Mouse (Mus musculus) neural tube, embryonic 11.5 days (tissue): Measurements from ENCODE around the gene Morc3. TPM values are rescaled to one million over a fixed set of nuclear protein-coding genes. Genes with fewer than 3 reads are reported as not detected.
"Not testable (repeated sequence)": the region's sequence is repeated elsewhere in the genome, so short reads cannot be mapped to it uniquely, and the experiment has no call there.

Experiments used
- ATAC-seq: fragments of 200-750 bp; cut with Nextera tagmentation; 2 replicates; pipeline ENCODE4 v1.8.0; 2017; ENCODE audit warnings: moderate number of reproducible peaks, mild to moderate bottlenecking, moderate TSS enrichment, moderate library complexity; ENCODE audit not compliant: insufficient read depth, low FRiP score, low TSS enrichment
- DNase-seq: peaks from one replicate; pipeline ENCODE4 v3.0.0-alpha.2; 2015; ENCODE audit warnings: low spot score
- H3K27ac ChIP-seq: fragments of 300-500 bp; sonication (generic); 2 replicates; pipeline ENCODE4 v1.5.1; 2014; ENCODE audit warnings: low read depth, mild to moderate bottlenecking, low read length
- H3K27me3 ChIP-seq: fragments of 300-500 bp; sonication (generic); 2 replicates; pipeline ENCODE4 v1.6.1; 2014; ENCODE audit warnings: mild to moderate bottlenecking, low read length, mixed read lengths; ENCODE audit not compliant: control insufficient read depth, insufficient read depth
- H3K36me3 ChIP-seq: fragments of 300-500 bp; sonication (generic); 2 replicates; pipeline ENCODE4 v1.6.1; 2014; ENCODE audit warnings: mild to moderate bottlenecking, low read length, moderate library complexity, mixed read lengths; ENCODE audit not compliant: control insufficient read depth, insufficient read depth
- H3K4me1 ChIP-seq: fragments of 300-500 bp; sonication (generic); 2 replicates; pipeline ENCODE4 v1.6.1; 2014; ENCODE audit warnings: low read length, mixed read lengths; ENCODE audit not compliant: control insufficient read depth, insufficient read depth
- H3K4me2 ChIP-seq: fragments of 300-500 bp; sonication (generic); 2 replicates; pipeline ENCODE4 v1.6.1; 2014; ENCODE audit warnings: low read depth, mild to moderate bottlenecking, moderate library complexity
- H3K4me3 ChIP-seq: fragments of 300-500 bp; sonication (generic); 2 replicates; pipeline ENCODE4 v1.5.1; 2014; ENCODE audit warnings: low read depth, low read length
- H3K9ac ChIP-seq: fragments of 300-500 bp; sonication (generic); 2 replicates; pipeline ENCODE4 v1.6.1; 2014; ENCODE audit warnings: mild to moderate bottlenecking, low read length
- H3K9me3 ChIP-seq: fragments of 300-500 bp; sonication (generic); 2 replicates; pipeline ENCODE4 v1.6.1; 2016; ENCODE audit warnings: low read length; ENCODE audit not compliant: control insufficient read depth
- WGBS: fragments of 180-500 bp; shearing (Covaris S2); extraction: QIAGEN DNeasy Blood & Tissue Kit; methylation state at CpG from one replicate; pipeline ENCODE4 v1.1.7; 2014; 5-methylcytosine and 5-hydroxymethylcytosine counted together
- polyA plus RNA-seq: library from polyadenylated mRNA; unstranded; fragments of >200 nt; fragmentation: Nextera tagmentation; extraction: Ambion mirVana; gene quantifications from 2 replicates; pipeline ENCODE4 v1.2.1, GENCODE M21; 2014

Gene Morc3
- polyA plus RNA-seq, 1 experiment from 2014 or later: 34.5 TPM

DNA sequence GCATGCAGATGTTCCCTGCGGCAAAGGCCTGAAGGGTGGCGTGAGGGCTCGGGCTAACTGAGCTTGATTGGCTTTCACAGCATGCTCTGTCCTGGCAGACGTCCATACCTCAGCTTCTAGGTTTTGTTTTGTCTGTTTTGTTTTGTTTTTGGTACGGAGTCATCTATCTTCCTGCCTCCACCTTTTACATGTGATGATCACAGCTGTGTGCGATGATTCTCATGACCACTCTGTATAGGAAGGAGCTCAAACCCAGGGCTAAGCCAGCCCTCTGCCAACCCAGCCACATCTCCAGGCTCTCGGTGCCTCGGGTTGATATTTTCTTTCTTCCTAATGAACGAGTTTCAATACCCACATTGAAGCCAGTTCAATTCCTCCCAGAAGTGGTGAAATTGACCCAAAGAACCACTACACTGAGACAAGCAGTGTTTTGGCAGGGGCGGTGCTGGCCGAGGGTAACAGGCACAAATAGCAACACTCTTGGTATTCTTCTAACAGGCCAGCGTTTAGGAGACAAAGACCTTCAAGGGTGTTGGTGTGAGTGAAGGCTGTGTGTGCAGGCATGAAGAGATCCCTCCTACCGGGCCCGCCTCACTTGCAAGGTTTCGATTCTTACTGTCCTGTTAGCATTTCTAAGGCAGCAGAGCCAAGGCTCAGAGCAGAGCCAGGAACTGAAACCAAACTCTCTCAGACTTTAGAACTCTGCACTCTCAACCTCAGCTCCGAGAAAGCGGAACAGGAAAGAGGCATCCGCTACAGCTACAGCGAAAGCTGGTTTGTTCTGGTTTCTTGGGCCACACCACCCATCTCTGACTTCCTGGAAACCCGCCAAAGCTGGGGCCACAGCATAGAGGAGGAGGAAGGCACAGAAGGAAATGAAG lies 15.8 kb upstream of the Morc3 start:
- no peaks in the 10 kb centered on the region; the same call in 1 of the 2 replicates for H3K9me3 ChIP-seq
- H3K4me2 ChIP-seq: no peak overlapping the region
- ATAC-seq (no peak), DNase-seq (no peak)
- no peaks in the 10 kb centered on the region for H3K27me3 ChIP-seq
- H3K4me1 ChIP-seq: peaks cover 7% of the 10 kb centered on the region; the same call in 1 of the 2 replicates
- H3K27ac ChIP-seq: no peak overlapping the region
- H3K4me3 ChIP-seq: no peak overlapping the region
- no peak overlapping the region for H3K9ac ChIP-seq
- WGBS: 62% methylated on average over 20 of the region's 20 CpGs
- no peaks in the 10 kb centered on the region; the same call in 1 of the 2 replicates for H3K36me3 ChIP-seq

DNA sequence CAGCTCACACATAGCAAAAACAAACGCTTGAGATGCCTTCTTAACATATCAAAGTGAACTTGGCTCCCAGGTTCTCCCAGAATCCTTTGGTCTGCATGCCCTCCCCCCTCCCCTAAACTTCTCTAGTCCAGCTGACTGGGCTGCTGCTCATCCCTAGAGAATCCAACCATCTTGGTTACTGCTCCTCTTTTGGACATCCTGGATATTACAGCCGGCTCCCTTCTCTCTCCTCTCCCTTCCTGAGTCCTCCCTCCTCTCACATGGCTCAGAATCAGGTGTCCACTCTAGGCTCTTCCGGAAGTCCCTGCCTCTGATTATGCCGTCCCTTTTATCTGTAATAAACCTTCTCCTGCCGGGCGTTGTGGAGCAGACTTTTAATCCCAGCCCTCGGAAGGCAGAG lies 15.1 kb upstream of the Morc3 start:
- ATAC-seq (no peak), DNase-seq (no peak)
- H3K4me2 ChIP-seq: no peak overlapping the region
- H3K27ac ChIP-seq: no peak overlapping the region
- H3K36me3 ChIP-seq: no peaks in the 10 kb centered on the region
- peaks cover 7% of the 10 kb centered on the region; the same call in 1 of the 2 replicates for H3K4me1 ChIP-seq
- H3K9me3 ChIP-seq: no peaks in the 10 kb centered on the region
- no peak overlapping the region for H3K4me3 ChIP-seq
- WGBS: 74% methylated on average over 7 of the region's 7 CpGs
- H3K27me3 ChIP-seq: no peaks in the 10 kb centered on the region
- H3K9ac ChIP-seq: no peak overlapping the region

DNA sequence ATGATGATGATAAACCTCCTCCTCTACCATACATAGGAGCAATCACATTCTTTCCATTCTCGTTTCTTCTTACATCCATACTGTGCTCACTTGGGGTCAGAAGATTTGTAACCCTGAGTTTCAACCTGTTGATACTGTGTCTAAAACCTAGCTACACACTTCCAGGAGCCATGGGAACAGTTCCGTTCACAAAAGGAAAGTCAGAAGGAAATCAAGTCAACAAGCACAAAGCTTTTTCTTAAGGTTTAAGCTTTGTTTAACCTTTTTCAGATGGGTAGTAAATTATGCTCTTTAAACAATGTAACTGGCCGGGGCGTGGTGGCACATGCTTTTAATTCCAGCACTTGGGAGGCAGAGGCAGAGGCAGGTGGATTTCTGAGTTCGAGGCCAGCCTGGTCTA lies 14.6 kb upstream of the Morc3 start:
- WGBS: 71% methylated on average over 5 of the region's 5 CpGs
- no peak for DNase-seq
- no peak overlapping the region for H3K4me2 ChIP-seq

DNA sequence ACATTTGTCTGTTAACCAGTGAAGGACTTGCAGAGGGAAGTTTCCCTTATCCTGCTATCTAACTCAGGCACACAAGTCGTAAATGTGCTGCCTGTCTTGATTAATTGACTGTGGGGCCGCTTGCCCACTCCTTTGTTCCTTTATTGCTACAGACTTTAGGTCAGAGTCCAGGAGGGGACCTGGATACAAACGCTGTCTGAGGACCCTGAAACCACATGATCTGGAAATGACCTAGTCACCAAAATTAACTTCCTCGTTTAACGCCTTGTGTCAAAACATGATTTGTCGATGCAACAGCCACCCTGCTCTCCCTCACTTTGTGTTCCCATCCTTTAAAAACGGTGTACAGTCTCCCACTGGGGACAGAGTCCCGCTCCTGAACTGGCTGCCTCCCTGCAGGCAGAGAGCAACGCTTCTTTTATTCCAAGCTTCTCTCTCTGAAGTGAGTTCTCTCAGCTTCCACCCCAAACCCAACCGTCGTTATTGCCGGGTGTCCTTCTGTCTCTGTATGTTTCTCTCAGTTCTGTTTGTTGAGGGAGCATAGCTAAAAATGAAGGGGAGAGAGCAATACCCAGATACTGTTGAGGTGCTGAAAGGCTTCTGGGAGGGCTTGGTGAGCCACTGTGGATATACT lies 13.1 kb upstream of the Morc3 start:
- no peaks in the 10 kb centered on the region for H3K27me3 ChIP-seq
- no peak for DNase-seq
- H3K9ac ChIP-seq: no peak overlapping the region
- 6% methylated on average over 12 of the region's 12 CpGs for WGBS
- no peaks in the 10 kb centered on the region for H3K36me3 ChIP-seq
- H3K4me2 ChIP-seq: no peak overlapping the region
- no peak overlapping the region for H3K4me3 ChIP-seq
- ATAC-seq: no peak
- no peak overlapping the region for H3K27ac ChIP-seq
- peaks cover 7% of the 10 kb centered on the region; the same call in 1 of the 2 replicates for H3K4me1 ChIP-seq
- no peaks in the 10 kb centered on the region for H3K9me3 ChIP-seq

More for the DNA sequence above, 14.6 kb upstream of the Morc3 start:
- Histone ChIP-seq H3K4me1 (peaks cover 7% of the 10 kb centered on the region; the same call in 1 of the 2 replicates), H3K9ac (no peak overlapping the region), H3K27ac (no peak overlapping the region), H3K4me3 (no peak overlapping the region), H3K9me3 (no peaks in the 10 kb centered on the region), H3K36me3 (no peaks in the 10 kb centered on the region), H3K27me3 (no peaks in the 10 kb centered on the region)
- no peak for ATAC-seq

DNA sequence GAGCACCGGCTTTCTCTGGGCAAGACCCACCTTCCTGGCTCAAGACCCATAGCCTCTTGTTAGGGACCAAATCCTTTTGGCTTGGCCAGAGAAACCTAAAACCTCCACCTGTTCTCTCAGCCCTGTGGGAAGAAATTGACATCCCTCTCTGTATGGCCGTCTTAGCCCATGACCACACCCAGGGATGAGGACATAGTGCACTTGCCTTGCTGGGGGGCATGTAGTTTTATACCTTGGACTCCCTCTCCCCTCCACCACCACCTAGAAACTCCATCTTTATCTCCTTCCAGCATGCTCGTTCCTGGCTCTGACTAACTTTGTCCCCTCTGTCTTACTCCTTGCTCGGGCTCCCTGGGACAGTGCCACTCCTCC lies 12.6 kb upstream of the Morc3 start:
- ATAC-seq (no peak), DNase-seq (no peak)
- no peak overlapping the region for H3K4me3 ChIP-seq
- 58% methylated on average over 4 of the region's 4 CpGs for WGBS
- H3K4me1 ChIP-seq: peaks cover 7% of the 10 kb centered on the region; the same call in 1 of the 2 replicates
- no peaks in the 10 kb centered on the region for H3K36me3 ChIP-seq
- no peaks in the 10 kb centered on the region for H3K27me3 ChIP-seq
- no peak overlapping the region for H3K4me2 ChIP-seq
- H3K9me3 ChIP-seq: no peaks in the 10 kb centered on the region
- no peak overlapping the region for H3K27ac ChIP-seq
- no peak overlapping the region for H3K9ac ChIP-seq

DNA sequence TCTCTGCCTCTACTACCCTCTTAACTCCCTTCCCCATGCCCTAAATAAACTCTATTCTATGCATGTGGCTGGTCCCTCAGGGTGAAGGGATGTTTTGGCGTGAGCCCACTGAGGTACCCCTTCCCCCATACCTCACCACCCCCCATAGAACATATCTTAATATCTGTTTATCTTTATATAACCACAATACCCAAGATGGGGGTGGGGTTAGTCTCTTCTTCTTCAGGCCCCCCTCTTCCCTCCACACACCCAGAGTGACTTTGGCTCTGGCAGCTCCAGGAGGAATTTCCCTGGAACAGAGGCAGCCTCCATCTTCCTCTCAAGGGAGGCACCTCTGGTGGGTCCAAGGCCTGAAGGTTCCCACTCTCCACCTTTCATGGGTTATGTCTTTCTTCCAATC lies 11.9 kb upstream of the Morc3 start:
- no peak for DNase-seq
- Histone ChIP-seq H3K4me2 (no peak overlapping the region), H3K9ac (no peak overlapping the region)

DNA sequence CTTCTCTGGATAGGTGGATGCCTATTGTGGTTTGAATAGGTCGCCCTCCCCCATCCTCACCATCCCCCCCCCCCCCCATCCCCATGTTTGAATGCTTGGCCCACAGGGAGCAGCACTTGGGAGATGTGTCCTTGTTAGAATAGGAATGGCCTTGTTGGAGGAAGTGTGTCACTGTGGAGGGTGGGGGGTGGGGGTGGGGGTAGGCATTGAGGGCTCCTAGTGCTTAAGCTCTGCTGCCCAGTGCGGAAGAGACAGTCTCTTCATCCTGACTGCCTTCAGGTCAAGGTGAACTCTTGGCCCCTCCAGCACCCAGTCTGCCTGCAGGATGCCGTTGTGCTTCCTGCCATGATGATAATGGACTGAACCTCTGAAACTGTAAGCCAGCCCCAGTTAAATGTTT lies 10.2 kb upstream of the Morc3 start:
- no peak overlapping the region for H3K4me2 ChIP-seq
- H3K9ac ChIP-seq: no peak overlapping the region
- peaks cover 7% of the 10 kb centered on the region; the same call in 1 of the 2 replicates for H3K4me1 ChIP-seq
- H3K27ac ChIP-seq: no peak overlapping the region
- ATAC-seq (no peak), DNase-seq (no peak)
- no peaks in the 10 kb centered on the region for H3K27me3 ChIP-seq
- H3K9me3 ChIP-seq: no peaks in the 10 kb centered on the region
- WGBS: 83% methylated on average over 3 of the region's 3 CpGs
- no peaks in the 10 kb centered on the region for H3K36me3 ChIP-seq
- H3K4me3 ChIP-seq: no peak overlapping the region

More for the DNA sequence above, 11.9 kb upstream of the Morc3 start:
- Histone ChIP-seq H3K9me3 (no peaks in the 10 kb centered on the region), H3K27ac (no peak overlapping the region), H3K27me3 (no peaks in the 10 kb centered on the region), H3K36me3 (no peaks in the 10 kb centered on the region), H3K4me1 (peaks cover 7% of the 10 kb centered on the region; the same call in 1 of the 2 replicates), H3K4me3 (no peak overlapping the region)
- ATAC-seq: no peak
- WGBS: 81% methylated on average over 1 of the region's 1 CpGs

DNA sequence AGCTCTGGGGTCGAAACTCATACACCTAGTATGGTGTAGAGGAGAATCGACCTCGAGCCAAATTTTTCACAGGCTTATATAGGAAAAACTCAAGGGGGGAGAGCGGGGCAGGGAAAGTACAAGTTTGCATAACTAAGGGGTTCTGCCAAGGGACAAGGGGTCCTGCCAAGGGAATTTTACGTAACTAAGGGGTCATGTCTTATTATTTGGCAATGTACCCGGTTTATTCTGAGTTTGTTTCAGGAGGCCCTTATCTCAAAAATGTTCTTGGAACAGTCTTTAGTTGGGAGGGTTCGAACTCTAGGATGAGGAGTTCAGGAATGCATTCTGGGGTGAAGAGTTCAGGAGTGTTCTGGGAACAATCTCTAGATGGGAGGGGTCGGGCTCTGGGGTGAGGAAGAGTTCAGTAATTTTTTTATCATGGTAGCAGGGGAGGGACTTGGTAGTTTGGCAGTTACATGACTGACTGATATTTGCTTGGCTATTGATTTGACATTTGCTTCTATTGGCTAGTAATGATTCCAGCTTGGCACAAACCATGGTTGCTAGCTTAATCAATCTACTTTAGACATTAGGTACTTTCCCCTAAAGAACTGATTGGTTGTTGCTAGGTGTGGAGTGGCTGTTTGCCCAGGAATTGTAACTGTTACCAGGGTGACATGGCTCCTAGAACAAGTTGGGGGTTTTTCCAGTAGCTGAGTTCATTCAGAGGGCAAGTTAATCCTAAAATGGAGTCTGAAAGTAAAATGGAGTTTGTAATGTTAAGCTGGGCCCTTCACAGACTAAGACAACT lies 9.3 kb upstream of the Morc3 start:
- not testable (repeated sequence) for H3K27ac ChIP-seq, DNase-seq, H3K9me3 ChIP-seq, H3K4me1 ChIP-seq, H3K27me3 ChIP-seq, H3K36me3 ChIP-seq, ATAC-seq, H3K9ac ChIP-seq, H3K4me2 ChIP-seq, H3K4me3 ChIP-seq
- WGBS: 90% methylated on average over 4 of the region's 8 CpGs
